Mouse (Mus musculus): ENCODE measurements around the gene Zfp184.

Gene Zfp184

GRCm38 (mm10) chr13:21993957-21994738 is 49.3 kb downstream of the Zfp184 start:
- peak; percentile 53 to 56 for DNase-seq

GRCm38 (mm10) chr13:21994896-21995295 is 50.0 kb downstream of the Zfp184 start:
- DNase-seq = no peak

- peak; percentile 27 to 44 for DNase-seq
These were observed 50.5 kb downstream of the Zfp184 start for GRCm38 (mm10) chr13:21995331-21995914.

- peak in 1 of 2 experiments; percentile 38 for DNase-seq
These were observed 51.4 kb downstream of the Zfp184 start for GRCm38 (mm10) chr13:21996101-21996839.

- peak in 1 of 2 experiments; percentile 37 for DNase-seq
These were observed 51.9 kb downstream of the Zfp184 start for GRCm38 (mm10) chr13:21996840-21997185.

- peak in 1 of 2 experiments; percentile 43 for DNase-seq
These were observed 52.4 kb downstream of the Zfp184 start for GRCm38 (mm10) chr13:21997201-21997820.

- no peak for DNase-seq
These were observed 52.9 kb downstream of the Zfp184 start for GRCm38 (mm10) chr13:21997821-21998220.

- no peak for DNase-seq
These were observed 53.5 kb downstream of the Zfp184 start for GRCm38 (mm10) chr13:21998412-21998811.

GRCm38 (mm10) chr13:21999147-21999546 is 54.3 kb downstream of the Zfp184 start:
- DNase-seq = no peak

- no peak for DNase-seq
These were observed 56.5 kb downstream of the Zfp184 start for GRCm38 (mm10) chr13:22001346-22001745.

- no peak for DNase-seq
These were observed 56.9 kb downstream of the Zfp184 start for GRCm38 (mm10) chr13:22001823-22002222.

- peak; percentile 36 to 54 for DNase-seq
These were observed 60.9 kb downstream of the Zfp184 start for GRCm38 (mm10) chr13:22005605-22006333.

GRCm38 (mm10) chr13:22006334-22007120 is 61.6 kb downstream of the Zfp184 start:
- peak; percentile 44 to 46 for DNase-seq

- no peak for DNase-seq
These were observed 62.2 kb downstream of the Zfp184 start for GRCm38 (mm10) chr13:22007121-22007510.

- DNase-seq = no peak
These were observed 63.0 kb downstream of the Zfp184 start for GRCm38 (mm10) chr13:22007872-22008271.

- no peak for DNase-seq
These were observed 63.8 kb downstream of the Zfp184 start for GRCm38 (mm10) chr13:22008707-22009106.

GRCm38 (mm10) chr13:22009642-22010041 is 64.7 kb downstream of the Zfp184 start, which contains the start of gene Prss16:
Gene Prss16 (minus strand): TSS chr13:22009742.
- no peak for DNase-seq

All from cerebellum, postnatal 10 days (tissue).